Mouse (Mus musculus) forelimb bud, embryonic 11.5 days (tissue): ENCODE results near the gene Akap11.
"Not testable (repeated sequence)": the region's sequence is repeated elsewhere in the genome, so short reads cannot be mapped to it uniquely, and the experiment has no call there.

Source experiments
- DNase-seq: peaks from one replicate; pipeline ENCODE4 v3.0.0-alpha.2; 2012; ENCODE audit warnings: low read depth, low spot score

Akap11 gene

GRCm38 (mm10) chr14:78536281-78537165 is at the start of gene Akap11:
TSS of gene Akap11 (minus strand) at chr14:78536808.
- peak; percentile 98 for DNase-seq

DNA sequence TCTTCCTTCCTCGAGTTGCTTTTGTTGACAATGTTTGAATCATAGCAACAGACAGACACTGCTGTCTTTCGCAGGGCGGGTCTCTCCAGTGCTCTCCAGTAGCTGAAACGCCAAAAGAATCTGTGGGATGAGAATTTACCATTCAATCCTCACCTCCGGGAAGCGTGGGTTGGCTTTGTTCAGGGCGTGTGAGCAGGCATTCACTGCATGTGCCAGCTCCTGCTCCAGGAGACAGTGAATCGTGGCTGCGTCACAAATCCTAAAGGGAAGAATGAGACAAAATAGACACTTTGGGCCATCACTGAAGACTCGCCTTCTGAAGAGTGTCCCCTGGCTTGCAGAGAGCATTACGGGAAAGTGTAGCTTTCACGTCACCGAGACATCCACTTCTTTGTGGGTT is 47.6 kb upstream of the Akap11 start:
- no peak for DNase-seq

DNA sequence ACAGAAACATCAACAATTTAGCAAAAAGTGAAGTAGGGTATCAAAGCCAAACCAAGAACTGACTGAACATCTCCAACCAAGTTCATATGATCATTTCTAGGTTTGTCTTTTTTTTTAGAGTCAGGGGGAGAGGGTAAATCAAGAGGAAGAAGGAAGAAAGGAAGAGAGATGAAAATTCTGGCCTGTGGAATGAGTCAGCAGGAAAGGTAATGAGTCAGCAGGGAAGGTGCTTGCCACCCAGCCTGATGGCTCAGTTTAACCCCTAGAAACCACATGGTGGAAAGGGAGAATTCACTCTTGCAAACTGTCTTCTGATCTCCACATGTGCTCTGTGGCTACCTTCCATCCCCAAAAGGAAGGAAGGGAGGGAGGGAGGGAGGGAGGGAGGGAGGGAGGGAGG is 46.6 kb upstream of the Akap11 start:
- no peak for DNase-seq

DNA sequence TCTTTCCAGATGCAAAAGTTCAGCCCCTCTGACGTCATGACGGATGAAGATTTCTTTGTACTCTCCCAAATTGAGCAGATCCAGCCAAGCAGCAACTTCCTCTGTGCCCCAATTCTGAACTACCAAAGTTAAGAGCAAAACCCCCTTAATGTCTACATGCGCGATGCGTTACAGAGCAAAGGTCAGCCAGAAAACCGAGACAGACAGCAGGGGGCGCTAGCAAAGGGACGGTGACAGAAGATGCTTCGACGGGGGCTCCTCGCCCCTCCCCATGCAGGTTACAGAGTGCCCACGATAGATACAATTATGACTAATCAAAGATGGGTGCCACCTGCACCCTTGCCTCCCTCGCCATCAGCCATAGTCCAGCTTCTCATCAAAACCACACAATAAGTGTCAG is 39.3 kb upstream of the Akap11 start:
- DNase-seq = no peak

- no peak for DNase-seq
Measured at GRCm38 (mm10) chr14:78568410-78568809, 31.8 kb upstream of the Akap11 start.

DNA sequence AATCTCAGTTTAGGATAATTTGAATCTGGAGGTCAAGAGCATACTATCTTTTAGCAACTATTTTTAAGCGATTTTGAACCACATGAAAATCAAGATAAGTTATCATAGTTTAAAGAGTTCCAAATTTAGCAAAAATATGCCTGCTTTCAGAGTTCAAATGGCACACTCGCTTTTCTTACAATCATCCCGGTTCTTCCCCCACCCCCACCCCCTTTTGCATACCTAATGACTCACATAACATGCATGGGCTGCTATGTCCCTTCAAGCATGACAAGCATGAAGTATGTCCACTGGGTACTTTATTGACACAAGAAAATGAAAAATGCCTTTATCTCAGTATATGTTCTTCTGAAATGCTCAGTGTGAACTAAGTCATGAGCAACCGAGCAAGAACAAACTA is 29.8 kb upstream of the Akap11 start:
- DNase-seq = no peak

DNA sequence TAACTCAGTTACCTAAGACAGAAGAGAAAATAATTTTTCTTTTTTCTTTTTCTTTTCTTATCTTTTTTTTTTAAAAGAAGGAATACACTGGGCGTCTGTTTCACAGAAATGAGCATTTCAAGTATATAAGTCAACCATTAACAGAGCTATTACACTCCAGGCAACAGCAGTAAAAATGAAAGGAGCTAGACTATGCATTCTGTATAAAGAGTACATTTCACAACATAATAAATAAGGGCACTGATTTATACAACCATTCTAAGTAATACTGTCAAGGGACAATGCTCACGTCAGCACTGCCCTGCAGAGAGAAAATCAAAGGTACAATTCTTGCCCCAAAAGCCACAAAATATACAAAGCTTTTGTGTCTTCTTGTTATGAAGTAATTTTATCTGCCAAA is 27.7 kb upstream of the Akap11 start:
- no peak for DNase-seq

GRCm38 (mm10) chr14:78563211-78563610 is 26.6 kb upstream of the Akap11 start:
- DNase-seq = peak; percentile 36

DNA sequence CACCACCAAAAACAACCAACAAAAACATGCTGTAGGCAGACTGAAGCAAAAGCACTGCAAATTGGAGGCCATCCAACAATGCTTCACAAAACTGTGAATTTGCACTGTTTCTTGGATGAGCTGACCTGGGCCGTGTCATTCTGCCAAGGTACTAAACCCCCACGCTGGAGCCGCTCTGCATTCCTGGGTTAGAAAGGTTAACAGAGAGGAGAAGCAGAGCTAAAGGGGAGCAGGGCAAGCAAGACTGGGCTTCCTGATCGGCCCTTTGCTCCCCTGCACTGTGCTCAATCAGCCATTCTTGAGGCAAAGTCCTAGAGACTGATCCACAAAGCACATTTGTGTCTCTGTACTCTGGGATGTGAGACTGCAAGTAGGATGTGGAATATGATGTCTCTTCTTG is 25.5 kb upstream of the Akap11 start:
- DNase-seq = no peak

DNA sequence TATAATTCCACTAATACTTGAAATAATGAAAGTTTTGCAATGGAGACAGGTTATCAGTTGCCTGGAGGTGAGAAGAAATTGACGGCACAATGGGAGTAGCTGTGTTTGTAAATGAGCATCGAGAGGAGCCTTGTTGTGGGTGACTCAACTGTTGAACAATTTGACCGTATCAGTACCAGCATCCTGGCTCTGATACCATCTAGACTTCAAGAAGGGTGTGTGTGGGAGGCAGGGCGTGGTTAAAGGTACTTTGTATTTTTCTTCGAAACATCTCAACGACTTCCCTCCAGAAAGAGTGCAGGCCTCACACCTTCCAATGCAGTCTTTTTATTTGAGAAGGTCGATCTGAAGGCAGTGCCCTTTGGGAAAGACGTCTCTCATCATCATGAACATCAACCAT is 22.4 kb upstream of the Akap11 start:
- DNase-seq = no peak

DNA sequence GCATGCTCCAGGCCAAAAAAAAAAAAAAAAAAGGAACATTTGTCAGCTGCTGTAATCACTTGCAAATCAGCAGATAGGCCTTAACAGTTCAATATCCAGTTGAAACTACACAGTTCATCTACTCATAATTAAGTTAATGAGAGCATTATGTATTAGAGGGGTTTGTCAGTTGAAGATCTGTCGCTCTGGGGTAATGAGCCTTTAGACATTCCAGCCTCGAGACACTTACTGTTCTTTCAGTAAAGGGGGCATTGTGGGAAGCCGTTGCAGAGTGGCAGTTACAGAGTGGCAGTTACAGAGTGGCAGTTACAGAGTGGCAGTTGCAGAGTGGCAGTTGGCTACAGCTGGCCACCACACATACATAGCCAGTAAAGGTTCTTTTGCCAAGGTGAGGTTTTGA is 18.2 kb upstream of the Akap11 start:
- not testable (repeated sequence) for DNase-seq

- no peak for DNase-seq
Measured at GRCm38 (mm10) chr14:78553661-78554060, 17.1 kb upstream of the Akap11 start.

- DNase-seq = no peak
Measured at GRCm38 (mm10) chr14:78548807-78549206, 12.2 kb upstream of the Akap11 start.

GRCm38 (mm10) chr14:78541319-78541718 is 4.7 kb upstream of the Akap11 start:
- DNase-seq = no peak

- no peak for DNase-seq
Measured at GRCm38 (mm10) chr14:78539821-78540220, 3.2 kb upstream of the Akap11 start.

DNA sequence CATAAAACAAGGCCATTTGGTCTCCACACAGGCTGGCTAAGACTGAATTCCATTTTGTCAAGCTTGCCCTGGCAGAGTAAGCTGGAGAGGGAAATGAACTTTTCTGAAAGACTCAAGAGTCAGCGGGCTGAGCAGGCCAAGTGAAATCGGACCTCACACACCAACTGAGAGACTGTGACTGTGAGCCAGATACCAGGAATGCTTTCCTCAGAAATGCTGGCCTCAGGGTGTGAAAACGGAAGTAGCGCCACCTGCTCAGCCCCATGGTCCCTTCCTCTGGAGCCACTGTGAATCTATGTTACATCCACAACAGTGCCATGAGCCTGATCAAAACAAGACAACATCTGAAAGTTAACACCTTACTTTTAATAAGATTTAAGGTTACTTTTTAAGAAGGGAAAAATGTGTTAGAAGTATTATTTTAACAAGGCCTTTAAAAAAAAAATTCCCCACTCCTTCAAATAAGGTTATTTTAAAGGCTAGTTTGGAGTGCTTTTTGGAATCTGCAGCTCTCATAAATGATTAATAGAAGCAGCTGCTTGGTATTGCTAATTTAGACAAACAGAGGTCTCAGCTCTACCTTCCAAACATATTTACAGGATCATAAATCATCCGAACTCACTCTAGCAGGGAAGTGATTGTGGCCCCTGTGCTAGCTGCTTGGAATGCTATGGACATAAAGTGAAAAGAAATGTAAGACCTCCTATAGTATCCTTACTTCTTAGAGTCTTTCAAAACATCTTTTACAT is 2.1 kb upstream of the Akap11 start:
- peak; percentile 81 for DNase-seq

DNA sequence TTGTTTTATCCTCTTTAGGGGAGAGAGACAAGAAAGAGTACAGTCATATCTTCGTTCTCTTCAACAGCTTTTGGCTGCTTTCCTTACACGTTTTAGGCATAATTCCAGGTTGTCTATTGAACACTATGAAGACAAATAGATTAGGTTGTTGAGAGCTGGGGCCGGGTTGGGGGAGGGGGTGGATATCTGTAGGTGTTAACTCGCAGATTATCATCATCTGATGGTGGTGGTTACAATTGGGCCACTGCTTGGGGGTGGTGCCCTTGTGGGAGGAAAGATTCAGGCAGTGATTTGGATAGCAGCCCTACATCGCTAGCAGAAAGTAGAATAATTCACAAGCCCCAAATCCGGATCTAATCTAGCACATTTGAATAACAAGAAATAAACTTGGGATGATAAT is 943 bp upstream of the Akap11 start:
- DNase-seq = no peak

DNA sequence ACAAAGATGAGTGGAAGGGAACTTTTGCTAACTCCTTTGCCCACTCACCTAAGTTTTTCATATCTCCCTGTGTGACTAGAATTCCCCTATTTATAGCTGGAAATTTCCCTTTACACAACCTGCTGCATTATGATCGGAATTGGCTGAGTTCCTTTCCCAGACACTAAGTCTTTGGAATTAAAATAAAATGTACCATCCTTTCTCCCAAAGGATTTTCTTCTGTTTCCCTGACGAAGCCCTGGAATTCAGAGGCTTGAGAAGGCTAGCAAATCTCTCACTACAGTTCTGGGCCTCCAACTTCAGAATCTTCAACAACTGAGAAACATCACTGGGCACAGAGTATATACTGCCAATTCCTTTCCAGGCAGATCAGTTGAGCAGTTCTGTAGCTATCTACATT is 1.2 kb downstream of the Akap11 start:
- no peak for DNase-seq

DNA sequence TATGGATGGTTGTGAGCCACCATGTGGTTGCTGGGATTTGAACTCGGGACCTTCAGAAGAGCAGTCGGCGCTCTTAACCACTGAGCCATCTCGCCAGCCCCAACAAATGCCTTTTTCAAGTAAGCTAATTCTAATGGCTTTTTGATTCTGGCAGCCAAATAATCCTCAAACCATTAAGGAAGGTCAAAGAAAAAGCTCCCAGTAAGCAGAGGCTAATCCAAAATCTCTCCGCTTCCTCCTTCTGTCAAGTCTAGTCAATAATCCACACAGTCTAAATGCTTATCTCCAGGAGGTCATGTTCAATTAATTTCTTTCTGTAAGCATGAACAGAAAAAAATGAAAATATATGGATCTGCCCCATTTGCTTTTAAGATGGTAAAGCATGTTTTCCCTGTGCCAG is 2.0 kb downstream of the Akap11 start:
- DNase-seq = no peak

DNA sequence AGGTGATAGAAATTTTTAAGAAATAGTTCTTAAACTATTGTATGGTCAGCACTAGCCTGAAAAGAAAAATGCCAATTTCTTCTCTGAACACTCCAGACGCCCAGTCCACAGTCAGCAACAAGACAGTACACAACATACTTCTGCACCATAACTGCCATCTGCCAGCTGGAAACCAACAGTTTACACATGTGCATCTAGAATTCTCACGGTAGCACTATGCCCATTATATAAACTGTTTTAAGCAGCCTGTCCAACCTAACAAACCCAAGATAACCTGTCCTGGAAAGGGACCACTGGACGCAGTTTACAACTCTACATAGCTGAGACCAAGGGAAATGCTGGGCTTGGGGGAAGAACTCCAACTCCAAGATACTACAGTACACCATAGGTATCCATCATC is 2.9 kb downstream of the Akap11 start:
- DNase-seq = no peak

- no peak for DNase-seq
Measured at GRCm38 (mm10) chr14:78532345-78532744, 4.3 kb downstream of the Akap11 start.

- DNase-seq = no peak
Measured at GRCm38 (mm10) chr14:78530256-78530655, 6.4 kb downstream of the Akap11 start.
